Mouse (Mus musculus): ENCODE measurements around the gene Vstm2a.

DNA sequence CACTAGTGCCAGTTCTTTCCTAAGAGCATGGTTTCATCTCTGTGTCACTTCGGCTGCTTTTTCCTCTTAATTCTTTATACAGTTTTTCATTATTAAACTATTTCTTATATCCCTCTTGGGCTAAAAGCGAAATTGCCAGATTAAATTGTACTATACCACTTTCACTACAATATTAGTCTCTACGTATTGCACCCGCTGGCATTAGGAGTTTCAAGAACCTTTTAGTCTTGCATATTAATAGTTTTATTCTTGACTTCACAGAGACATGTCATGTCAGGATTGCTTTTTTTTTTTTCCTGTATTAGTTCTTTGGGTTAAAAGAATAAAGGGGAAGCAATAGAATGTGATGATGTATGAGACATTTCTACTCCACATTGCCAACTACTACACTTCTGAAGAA is 94.4 kb downstream of the Vstm2a start:
- no peak for TF ChIP-seq POLR2A (IDR thresholded peaks at IDR 0.05; ENCODE audit: low read depth, low read length)
- TF ChIP-seq CTCF (conservative IDR thresholded peaks at IDR 0.05; ENCODE audit: insufficient read depth, insufficient read length, low read depth, low read length), result no peak

Measured in kidney, adult 2 months (tissue).